Mouse (Mus musculus) CD4-positive naive resting alpha-beta T cell, adult 57 days (primary cell): Measurements from ENCODE around the gene Olfr730. TPM values are rescaled to one million over a fixed set of nuclear protein-coding genes. Genes with fewer than 3 reads are reported as not detected.

Experiments
- total RNA-seq: library from RNA; stranded (reverse); gene quantifications from one replicate; pipeline ENCODE4 v1.2.4, GENCODE M21; 2023

The Olfr730 gene
- not detected for total RNA-seq

DNA sequence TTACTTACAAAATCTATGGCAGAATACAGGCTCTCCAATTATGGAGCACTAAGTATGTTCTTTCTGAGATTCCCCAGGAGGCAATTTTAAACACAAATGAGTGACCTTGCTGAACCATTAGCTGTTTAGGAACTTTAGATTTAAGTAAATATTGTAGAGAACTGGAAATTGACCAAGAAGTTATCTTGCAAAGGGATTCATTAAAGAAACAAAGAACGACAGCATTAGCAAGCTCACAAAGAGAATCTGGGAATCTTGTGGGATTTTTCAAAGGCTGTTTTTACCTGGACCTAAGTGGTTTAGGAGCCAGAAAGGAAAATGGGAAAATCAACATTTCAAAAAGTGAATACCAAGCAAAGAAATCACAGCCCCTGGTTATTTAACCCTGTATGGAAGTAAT, at the start of gene Olfr730:
Olfr730 (minus strand) TSS at position 101 of the 400 bp plus-strand sequence.

DNA sequence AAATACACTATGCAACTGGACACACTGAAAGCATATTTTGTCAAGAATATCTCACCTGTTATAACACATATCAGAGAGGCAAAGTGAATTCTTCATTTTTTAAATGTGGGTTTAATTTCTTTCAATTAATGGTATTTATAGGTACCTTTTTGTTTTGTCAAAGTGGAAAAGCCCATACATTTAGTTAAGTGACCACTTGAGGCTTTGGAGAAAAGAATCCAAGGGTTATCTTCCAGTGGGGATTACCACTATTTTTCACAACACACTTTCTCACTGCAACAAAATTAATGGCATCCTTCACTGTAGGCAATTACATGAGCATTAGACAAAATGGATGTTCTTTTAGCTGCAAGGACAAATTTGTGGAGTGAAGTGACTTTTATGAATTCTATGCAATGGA, 35.2 kb downstream of the Olfr730 start, which contains the start of gene Olfr729:
Olfr729 (minus strand) TSS at position 101 of the 400 bp plus-strand sequence.

DNA sequence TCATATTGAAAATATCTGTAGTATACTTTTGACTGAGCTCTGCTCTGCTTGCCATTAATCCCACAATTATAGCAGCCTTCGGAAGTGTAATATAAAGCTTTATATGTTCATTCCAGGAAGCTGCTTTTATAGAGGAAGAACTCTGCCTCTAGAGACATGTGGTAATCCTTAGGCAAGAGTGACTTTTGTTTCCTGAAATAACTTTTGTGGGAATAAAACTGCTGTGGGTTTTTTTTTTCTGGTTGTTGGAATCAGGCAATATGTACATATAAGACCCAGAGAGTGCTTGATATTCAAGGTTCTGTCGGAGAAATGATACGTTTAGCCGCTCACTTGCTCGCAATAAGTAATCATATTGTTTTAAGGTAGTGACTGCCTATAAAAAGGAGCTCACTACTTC, 45.4 kb downstream of the Olfr730 start, which contains the start of gene Olfr728:
Olfr728 (minus strand) TSS at position 101 of the 400 bp plus-strand sequence.

Other genes starting within 250 kb of the Olfr730 start
- not detected for gene Olfr724, start 224.9 kb downstream of the Olfr730 start, total RNA-seq
- gene Olfr725, start 147.8 kb downstream of the Olfr730 start, total RNA-seq = not detected
- not detected for gene Olfr726, start 97.2 kb downstream of the Olfr730 start, total RNA-seq
- not detected for gene Olfr727, start 65.0 kb downstream of the Olfr730 start, total RNA-seq
- not detected for gene Olfr728, start 45.5 kb downstream of the Olfr730 start, total RNA-seq
- gene Olfr729, start 35.3 kb downstream of the Olfr730 start, total RNA-seq = not detected
- gene Olfr731, start 53.7 kb upstream of the Olfr730 start, total RNA-seq = not detected
- not detected for gene Olfr732, start 96.0 kb upstream of the Olfr730 start, total RNA-seq
- not detected for gene Olfr733, start 113.3 kb upstream of the Olfr730 start, total RNA-seq
- gene Olfr734, start 138.6 kb upstream of the Olfr730 start, total RNA-seq = not detected
- gene Olfr735, start 160.7 kb upstream of the Olfr730 start, total RNA-seq = not detected
- 0.24 TPM for gene Tlr11, start 169.7 kb upstream of the Olfr730 start, total RNA-seq
- not detected for gene Olfr736, start 193.0 kb upstream of the Olfr730 start, total RNA-seq
- gene Olfr738, start 219.4 kb upstream of the Olfr730 start, total RNA-seq = not detected
- gene Olfr739, start 230.4 kb upstream of the Olfr730 start, total RNA-seq = not detected